Comparison of ENCODE assay signal across 9 mouse cellular contexts in the genomic region with DNA sequence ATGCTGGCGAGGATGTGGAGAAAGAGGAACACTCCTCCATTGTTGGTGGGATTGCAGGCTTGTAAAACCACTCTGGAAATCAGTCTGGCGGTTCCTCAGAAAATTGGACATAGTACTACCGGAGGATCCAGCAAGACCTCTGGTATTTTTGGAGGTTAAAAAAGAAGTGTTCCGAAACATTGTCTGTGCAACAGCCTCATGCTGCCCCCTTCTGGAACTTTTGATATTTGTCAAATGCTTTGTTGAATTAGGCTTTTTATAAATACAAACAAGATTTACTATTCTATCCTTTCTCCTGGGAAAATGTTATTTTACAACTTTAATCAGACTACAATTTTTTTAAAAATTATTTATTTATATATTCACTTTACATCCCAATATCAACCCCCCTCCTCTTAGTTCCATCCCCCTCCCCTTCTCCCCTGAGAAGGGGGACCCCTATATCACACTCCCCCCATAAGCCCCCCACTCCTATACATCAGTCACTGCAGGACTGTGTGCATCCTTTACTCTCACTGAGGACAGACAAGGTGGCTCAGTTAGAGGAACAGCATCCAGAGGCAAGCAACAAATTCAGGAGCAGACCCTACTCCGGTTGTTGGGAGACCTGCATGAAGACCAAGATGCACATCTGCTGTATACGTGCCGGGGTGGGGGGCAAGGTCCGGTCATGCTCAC. TPM values are rescaled to one million over a fixed set of nuclear protein-coding genes. Genes with fewer than 3 reads are reported as not detected.
A peak's percentile ranks its signal among the peaks of the same experiment; 100 is the strongest.
DNase-seq lines count a peak whose midpoint lies in the region; ATAC-seq and TF ChIP-seq lines count a peak whose summit lies in the region.
"Had no signal": no experiment of that assay in that cellular context is flagged by ENCODE, and none has a peak within 500 bp of the region (broad histone marks: within the 10 kb centered on the region; RNA-seq: fewer than 3 reads in every experiment).

No protein-coding gene starts in this region.

- H3K36me3 ChIP-seq in heart, embryonic 10.5 days, result no peaks in the 10 kb centered on the region
- no peaks in the 10 kb centered on the region for H3K36me3 ChIP-seq in midbrain, postnatal 0 days (ENCODE audit: insufficient read depth, low read length)

- DNase-seq in heart, postnatal 10 days, result peak; percentile 18 to 64
- DNase-seq in heart, embryonic 10.5 days (ENCODE audit: low spot score), result no peak
- peak; percentile 44 to 67 for DNase-seq in right cerebral cortex, adult 2 months (ENCODE audit: low spot score in 2 of 2)
- no peak for DNase-seq in right cerebral cortex, postnatal 36 days (ENCODE audit: low spot score in 2 of 2)
- peak; percentile 45 to 65 for DNase-seq in cerebellum, postnatal 36 days
- DNase-seq in midbrain, postnatal 0 days (ENCODE audit: low spot score), result peak; percentile 64
- no peak for DNase-seq in urinary bladder, postnatal 10 days (ENCODE audit: low spot score)

- H3K27ac ChIP-seq in heart, embryonic 10.5 days, result no peak overlapping the region
- H3K27ac ChIP-seq in midbrain, postnatal 0 days (ENCODE audit: low read depth, low read length), result no peak overlapping the region

- intact Hi-C loops in heart, postnatal 10 days (cut with DNase I), result loop anchor here (2.0 to 10.0 kb wide), 2 partner anchors 141 to 663 kb away; no protein-coding TSS in a partner anchor

- H3K27me3 ChIP-seq in heart, embryonic 10.5 days (ENCODE audit: insufficient read depth, poor library complexity, severe bottlenecking), result 0 out of 2 replicates have a peak, but pooled peaks cover 4% of the 10 kb centered on the region
- H3K27me3 ChIP-seq in midbrain, postnatal 0 days (ENCODE audit: insufficient read depth, low read length), result no peaks in the 10 kb centered on the region

- no peak; the same call in 1 of the 2 replicates for ATAC-seq in midbrain, postnatal 0 days (ENCODE audit: low FRiP score)
- ATAC-seq in CD4-positive, CD25-positive, alpha-beta regulatory T cell, adult 4 months, result no peak

- no peaks in the 10 kb centered on the region for H3K4me1 ChIP-seq in heart, embryonic 10.5 days
- no peaks in the 10 kb centered on the region for H3K4me1 ChIP-seq in midbrain, postnatal 0 days (ENCODE audit: insufficient read depth, low read length)

- 83% methylated on average over 7 of the region's 8 CpGs for WGBS in heart, embryonic 10.5 days
- WGBS in midbrain, postnatal 0 days, result 77% methylated on average over 7 of the region's 8 CpGs

- no peaks in the 10 kb centered on the region for H3K9me3 ChIP-seq in heart, embryonic 10.5 days
- no peaks in the 10 kb centered on the region for H3K9me3 ChIP-seq in midbrain, postnatal 0 days (ENCODE audit: low read length)

- H3K4me2 ChIP-seq in midbrain, postnatal 0 days (ENCODE audit: low read depth, low read length, poor library complexity, severe bottlenecking), result no peak overlapping the region

- H3K9ac ChIP-seq in midbrain, postnatal 0 days (replicated peaks; ENCODE audit: low read length, poor library complexity, severe bottlenecking), result no peak overlapping the region

- no peak overlapping the region for H3K4me3 ChIP-seq in heart, embryonic 10.5 days
- no peak overlapping the region for H3K4me3 ChIP-seq in midbrain, postnatal 0 days (ENCODE audit: low read depth, low read length)
- H3K4me3 ChIP-seq: myocyte had no signal

- peak; percentile 66 for TF ChIP-seq CTCF in midbrain, postnatal 0 days (IDR thresholded peaks at IDR 0.05)

RNA-seq across cellular contexts. Expression of a gene that starts 38.3 kb away (rescaled TPM):
- total RNA-seq in heart, postnatal 10 days (2021), result not detected
- polyA plus RNA-seq in heart, embryonic 10.5 days (2016; fragmentation: Nextera tagmentation; extraction: Ambion mirVana), result 0.23 and 1.6 TPM in 2 replicates
- total RNA-seq in midbrain, postnatal 0 days (2014; rRNA removed), result 1.3 and 3.2 TPM in 2 replicates
- 1.3 and 1.6 TPM in 2 replicates for polyA plus RNA-seq in midbrain, postnatal 0 days (2015; fragmentation: Nextera tagmentation; extraction: Ambion mirVana)
- polyA plus RNA-seq in CD4-positive, CD25-positive, alpha-beta regulatory T cell, adult 4 months (2017; shearing (Covaris generic)), result not detected
- polyA plus RNA-seq: myocyte had no signal

Comparison
In these comparisons a context has a peak if more than half of its experiments do, and no peak if none do; other contexts are left out.
1. DNase-seq: peak in heart, postnatal 10 days (2 of 2), right cerebral cortex, adult 2 months (2 of 2), cerebellum, postnatal 36 days (2 of 2) and midbrain, postnatal 0 days (single experiment); none in heart, embryonic 10.5 days (single experiment), right cerebral cortex, postnatal 36 days (0 of 2) and urinary bladder, postnatal 10 days (single experiment).